Mouse (Mus musculus) limb, embryonic 11.5 days (tissue): ENCODE measurements around the gene Arl8b. TPM values are rescaled to one million over a fixed set of nuclear protein-coding genes. Genes with fewer than 3 reads are reported as not detected.

Experiments
- ATAC-seq: fragments of 200-750 bp; cut with Nextera tagmentation; 2 replicates; pipeline ENCODE4 v1.8.0; 2017; ENCODE audit warnings: low read depth; ENCODE audit not compliant: insufficient number of reproducible peaks, low FRiP score, low TSS enrichment
- DNase-seq: peaks from one replicate; pipeline ENCODE4 v3.0.0-alpha.2; 2015; ENCODE audit warnings: low spot score
- H3K27ac ChIP-seq: fragments of 300-500 bp; sonication (generic); replicated peaks from 2 replicates; pipeline ENCODE4 v1.5.1; 2014; ENCODE audit warnings: low read depth, mild to moderate bottlenecking, low read length
- H3K27me3 ChIP-seq: fragments of 300-500 bp; sonication (generic); 2 replicates; pipeline ENCODE4 v1.6.1; 2014; ENCODE audit warnings: mild to moderate bottlenecking, low read length, mixed read lengths; ENCODE audit not compliant: control insufficient read depth, insufficient read depth
- H3K36me3 ChIP-seq: fragments of 300-500 bp; sonication (generic); 2 replicates; pipeline ENCODE4 v1.6.1; 2014; ENCODE audit warnings: mild to moderate bottlenecking, low read length, moderate library complexity, mixed read lengths; ENCODE audit not compliant: control insufficient read depth, insufficient read depth
- H3K4me1 ChIP-seq: fragments of 300-500 bp; sonication (generic); 2 replicates; pipeline ENCODE4 v1.6.1; 2014; ENCODE audit warnings: low read length, mixed read lengths; ENCODE audit not compliant: control insufficient read depth, insufficient read depth
- H3K4me2 ChIP-seq: fragments of 300-500 bp; sonication (generic); 2 replicates; pipeline ENCODE4 v1.6.1; 2014; ENCODE audit warnings: low read depth, mild to moderate bottlenecking, moderate library complexity; ENCODE audit not compliant: severe bottlenecking
- H3K4me3 ChIP-seq: fragments of 300-500 bp; sonication (generic); 2 replicates; pipeline ENCODE4 v1.5.1; 2014; ENCODE audit warnings: low read depth, low read length
- H3K9ac ChIP-seq: fragments of 300-500 bp; sonication (generic); 2 replicates; pipeline ENCODE4 v1.6.1; 2014; ENCODE audit warnings: mild to moderate bottlenecking, low read length
- H3K9me3 ChIP-seq: fragments of 300-500 bp; sonication (generic); 2 replicates; pipeline ENCODE4 v1.6.1; 2016; ENCODE audit warnings: low read length; ENCODE audit not compliant: control insufficient read depth
- WGBS: fragments of 180-500 bp; shearing (Covaris S2); extraction: QIAGEN DNeasy Blood & Tissue Kit; methylation state at CpG from one replicate; pipeline ENCODE4 v1.1.7; 2014; 5-methylcytosine and 5-hydroxymethylcytosine counted together
- polyA plus RNA-seq: library from polyadenylated mRNA; unstranded; fragments of >200 nt; fragmentation: Nextera tagmentation; extraction: Ambion mirVana; gene quantifications from 2 replicates; pipeline ENCODE4 v1.2.1, GENCODE M21; 2014

Arl8b gene
- polyA plus RNA-seq, 1 experiment from 2014 or later = 73.1 TPM

DNA sequence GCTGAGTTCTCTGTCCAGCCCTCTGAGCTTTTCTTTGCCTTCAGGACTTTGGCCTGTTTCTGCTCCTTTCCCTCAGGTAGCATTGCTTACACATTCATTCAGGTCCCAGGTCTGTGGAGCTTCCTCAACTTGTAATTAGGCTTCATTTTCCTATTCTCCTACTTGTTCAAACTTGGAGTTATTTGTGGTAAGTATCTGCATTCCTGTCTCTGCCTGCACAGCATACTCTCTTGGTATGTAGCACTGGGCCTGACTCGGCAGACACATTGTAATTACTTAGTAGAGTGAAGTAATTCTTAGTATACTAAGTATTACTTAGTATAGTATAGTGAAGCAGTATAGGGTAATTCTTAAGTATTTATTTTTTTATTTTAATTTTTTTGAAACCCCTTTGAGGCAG, 13.0 kb downstream of the Arl8b start:
- no peak overlapping the region for H3K4me2 ChIP-seq
- no peaks in the 10 kb centered on the region for H3K36me3 ChIP-seq
- H3K4me1 ChIP-seq = no peaks in the 10 kb centered on the region
- no peak overlapping the region for H3K4me3 ChIP-seq
- H3K27ac ChIP-seq = no peak overlapping the region
- no peaks in the 10 kb centered on the region for H3K9me3 ChIP-seq
- no peak overlapping the region for H3K9ac ChIP-seq
- ATAC-seq = no peak
- DNase-seq = no peak
- 80% methylated on average over 1 of the region's 1 CpGs for WGBS
- no peaks in the 10 kb centered on the region for H3K27me3 ChIP-seq

DNA sequence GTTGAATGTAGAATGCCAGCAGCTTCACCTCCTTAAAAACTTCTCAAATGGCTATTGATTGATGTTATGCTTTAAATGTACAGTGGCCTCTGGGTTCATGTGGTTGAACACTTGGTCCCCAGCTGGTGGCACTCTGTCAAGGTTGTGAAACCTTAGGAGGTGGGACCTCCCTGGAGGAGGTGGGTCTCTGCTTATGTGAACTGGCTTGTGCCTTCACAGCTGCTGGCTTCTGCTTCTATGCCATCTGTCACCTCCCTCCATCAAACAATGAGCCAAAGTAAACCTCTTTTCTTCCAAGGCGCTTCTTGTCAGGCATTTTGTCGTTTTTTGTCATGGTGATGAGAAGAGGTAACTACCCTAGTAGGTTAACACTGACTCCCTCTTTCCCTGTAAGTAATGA, 13.8 kb downstream of the Arl8b start:
- 47% methylated on average over 2 of the region's 2 CpGs for WGBS
- no peak for ATAC-seq
- Histone ChIP-seq H3K36me3 (no peaks in the 10 kb centered on the region), H3K9ac (no peak overlapping the region), H3K4me3 (no peak overlapping the region), H3K9me3 (no peaks in the 10 kb centered on the region), H3K27ac (no peak overlapping the region), H3K27me3 (no peaks in the 10 kb centered on the region), H3K4me2 (no peak overlapping the region), H3K4me1 (no peaks in the 10 kb centered on the region)
- no peak for DNase-seq

DNA sequence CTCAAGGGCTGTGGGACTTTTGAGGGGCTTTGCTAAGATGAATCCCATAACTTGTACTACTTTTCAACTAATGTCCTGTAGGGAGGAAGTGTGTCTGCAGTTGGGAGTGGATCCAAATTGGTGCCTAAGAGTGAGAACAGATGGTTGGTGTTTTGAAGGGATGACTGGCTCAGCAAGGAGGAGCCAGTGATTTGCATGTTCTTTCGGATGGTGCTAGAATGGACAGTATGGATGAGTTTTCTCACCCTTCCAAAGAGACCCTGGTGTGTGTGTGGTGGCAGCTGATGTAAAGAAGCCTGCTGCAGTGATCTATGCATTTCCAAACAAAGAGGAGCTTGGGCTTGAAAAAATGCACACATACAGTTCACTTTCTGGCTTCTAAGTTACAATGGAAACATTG, 22.3 kb downstream of the Arl8b start:
- no peak for DNase-seq
- H3K4me1 ChIP-seq = no peaks in the 10 kb centered on the region
- no peak for ATAC-seq

DNA sequence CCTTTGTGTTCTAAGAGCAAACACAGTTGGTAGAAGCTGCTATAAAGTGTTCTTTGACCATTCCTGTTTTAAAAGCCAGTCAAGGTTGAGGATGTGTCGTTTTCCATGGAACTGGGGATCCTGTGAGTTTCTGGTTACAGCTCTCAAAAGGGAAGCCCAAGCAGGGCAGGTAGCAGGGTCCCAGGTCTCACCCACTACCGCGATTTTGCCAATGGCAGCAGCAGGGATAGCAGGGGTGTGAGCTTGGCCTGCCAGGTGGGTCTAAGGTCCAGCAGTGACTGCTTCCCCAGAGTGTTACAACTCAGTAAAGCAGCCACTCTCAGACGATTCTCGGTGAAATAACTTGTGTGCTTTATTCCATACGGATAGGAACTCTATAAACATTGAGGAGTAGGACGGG, 23.0 kb downstream of the Arl8b start:
- no peak overlapping the region for H3K4me2 ChIP-seq
- DNase-seq (no peak), ATAC-seq (no peak)
- H3K4me3 ChIP-seq = no peak overlapping the region
- no peak overlapping the region for H3K9ac ChIP-seq
- H3K4me1 ChIP-seq = no peaks in the 10 kb centered on the region
- WGBS = 79% methylated on average over 7 of the region's 7 CpGs
- H3K27me3 ChIP-seq = no peaks in the 10 kb centered on the region
- no peaks in the 10 kb centered on the region for H3K9me3 ChIP-seq
- H3K27ac ChIP-seq = no peak overlapping the region
- H3K36me3 ChIP-seq = no peaks in the 10 kb centered on the region

More for the DNA sequence above, 22.3 kb downstream of the Arl8b start:
- Histone ChIP-seq H3K27me3 (no peaks in the 10 kb centered on the region), H3K27ac (no peak overlapping the region), H3K4me2 (no peak overlapping the region), H3K9ac (no peak overlapping the region), H3K4me3 (no peak overlapping the region), H3K36me3 (no peaks in the 10 kb centered on the region), H3K9me3 (no peaks in the 10 kb centered on the region)
- 30% methylated on average over 1 of the region's 1 CpGs for WGBS

DNA sequence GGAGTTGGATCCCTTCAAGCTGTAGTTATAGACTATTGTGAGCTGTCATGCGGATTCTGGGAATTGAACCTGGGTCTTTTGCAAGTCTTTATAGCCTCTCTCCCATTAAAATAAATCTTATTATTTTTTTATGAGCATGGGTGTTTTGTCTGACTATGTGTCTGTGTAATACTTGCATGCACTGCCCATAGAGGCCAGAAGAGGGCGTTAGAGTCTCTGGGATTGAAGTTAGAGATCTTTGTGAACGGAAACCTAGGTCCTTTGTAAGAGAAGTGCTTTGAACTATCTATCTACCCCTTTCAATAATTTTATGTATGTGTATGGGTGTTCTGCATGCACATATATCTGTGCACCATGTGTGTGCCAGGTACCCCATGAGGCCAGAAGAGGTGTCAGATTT, 24.5 kb downstream of the Arl8b start:
- ATAC-seq (no peak), DNase-seq (no peak)
- H3K27ac ChIP-seq = no peak overlapping the region
- H3K27me3 ChIP-seq = no peaks in the 10 kb centered on the region
- no peaks in the 10 kb centered on the region for H3K36me3 ChIP-seq
- no peak overlapping the region for H3K9ac ChIP-seq
- no peaks in the 10 kb centered on the region for H3K9me3 ChIP-seq
- WGBS = 77% methylated on average over 3 of the region's 3 CpGs
- no peaks in the 10 kb centered on the region for H3K4me1 ChIP-seq
- no peak overlapping the region for H3K4me2 ChIP-seq
- H3K4me3 ChIP-seq = no peak overlapping the region

DNA sequence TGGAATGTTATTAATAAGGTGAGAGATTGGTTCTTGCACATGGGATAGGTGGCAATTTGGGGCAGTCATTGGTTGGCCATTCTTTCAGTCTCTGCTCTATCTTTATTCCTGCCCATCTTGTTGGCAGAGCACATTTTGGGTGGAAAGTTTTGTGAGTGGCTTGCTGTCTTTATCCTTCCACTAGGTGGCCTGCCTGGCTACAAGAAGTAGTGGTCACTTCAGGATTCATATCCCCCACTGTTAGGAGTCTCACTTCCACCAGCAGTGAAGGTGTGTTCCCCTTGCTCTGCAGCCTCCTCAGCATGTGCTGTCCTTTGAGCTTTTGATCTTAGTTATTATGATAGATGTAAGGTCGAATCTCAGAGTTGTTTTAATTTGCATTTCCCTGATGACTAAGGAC, 25.9 kb downstream of the Arl8b start:
- H3K27me3 ChIP-seq = no peaks in the 10 kb centered on the region
- no peak overlapping the region for H3K4me3 ChIP-seq
- no peak for ATAC-seq
- H3K4me1 ChIP-seq = no peaks in the 10 kb centered on the region
- no peak for DNase-seq
- no peak overlapping the region for H3K27ac ChIP-seq
- H3K4me2 ChIP-seq = no peak overlapping the region
- 89% methylated on average over 1 of the region's 1 CpGs for WGBS
- no peaks in the 10 kb centered on the region for H3K36me3 ChIP-seq
- no peaks in the 10 kb centered on the region for H3K9me3 ChIP-seq
- no peak overlapping the region for H3K9ac ChIP-seq

DNA sequence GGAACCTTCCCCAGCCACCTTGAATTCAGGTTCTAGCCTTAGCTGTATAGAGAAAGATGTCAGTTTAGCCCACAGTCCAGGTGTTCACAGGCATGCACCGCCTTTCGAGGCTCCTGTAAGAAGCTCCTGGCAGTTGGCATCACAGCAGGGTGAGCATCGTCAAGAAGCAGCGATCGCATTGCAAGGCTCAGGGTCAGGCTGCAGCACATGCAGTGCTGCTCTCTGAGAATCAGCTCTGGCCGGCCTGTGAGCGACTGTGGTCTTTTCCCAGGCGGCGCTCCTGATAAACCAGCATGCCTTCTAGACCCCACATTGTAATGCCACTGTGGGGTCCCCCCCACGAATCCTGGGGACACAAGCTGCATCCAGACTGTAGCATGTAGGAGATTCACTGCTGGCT, 27.3 kb downstream of the Arl8b start:
- Histone ChIP-seq H3K4me2 (no peak overlapping the region), H3K27me3 (no peaks in the 10 kb centered on the region), H3K4me3 (no peak overlapping the region), H3K27ac (no peak overlapping the region), H3K36me3 (0 out of 2 replicates have a peak, but pooled peaks cover 1% of the 10 kb centered on the region), H3K9me3 (no peaks in the 10 kb centered on the region), H3K4me1 (no peaks in the 10 kb centered on the region), H3K9ac (no peak overlapping the region)
- WGBS = 64% methylated on average over 10 of the region's 10 CpGs
- no peak for ATAC-seq
- no peak for DNase-seq

DNA sequence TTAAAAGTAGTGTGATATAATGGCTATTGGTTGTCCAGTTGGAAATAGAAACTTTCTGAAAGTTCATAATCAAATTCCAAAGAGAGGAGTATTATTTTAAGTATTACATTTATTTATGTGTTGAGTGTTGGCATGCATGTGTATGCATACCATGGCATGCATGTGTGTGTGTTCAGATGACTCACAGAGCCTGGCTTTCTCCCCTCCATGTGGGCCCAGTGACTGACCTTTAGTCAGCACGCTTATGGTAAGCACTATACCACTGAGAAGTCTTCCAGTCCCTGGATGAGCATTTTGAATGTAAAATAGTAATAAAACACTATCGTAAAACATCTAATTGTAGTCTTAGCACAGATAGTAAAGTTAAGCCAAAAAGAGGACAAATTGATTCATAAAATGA, 29.2 kb downstream of the Arl8b start:
- no peak for ATAC-seq
- H3K4me1 ChIP-seq = no peaks in the 10 kb centered on the region
- WGBS = 90% methylated on average over 2 of the region's 2 CpGs
- no peak overlapping the region for H3K27ac ChIP-seq
- 0 out of 2 replicates have a peak, but pooled peaks cover 3% of the 10 kb centered on the region for H3K36me3 ChIP-seq
- H3K4me3 ChIP-seq = no peak overlapping the region
- no peak overlapping the region for H3K4me2 ChIP-seq
- no peaks in the 10 kb centered on the region for H3K9me3 ChIP-seq
- H3K27me3 ChIP-seq = no peaks in the 10 kb centered on the region
- H3K9ac ChIP-seq = no peak overlapping the region
- no peak for DNase-seq

DNA sequence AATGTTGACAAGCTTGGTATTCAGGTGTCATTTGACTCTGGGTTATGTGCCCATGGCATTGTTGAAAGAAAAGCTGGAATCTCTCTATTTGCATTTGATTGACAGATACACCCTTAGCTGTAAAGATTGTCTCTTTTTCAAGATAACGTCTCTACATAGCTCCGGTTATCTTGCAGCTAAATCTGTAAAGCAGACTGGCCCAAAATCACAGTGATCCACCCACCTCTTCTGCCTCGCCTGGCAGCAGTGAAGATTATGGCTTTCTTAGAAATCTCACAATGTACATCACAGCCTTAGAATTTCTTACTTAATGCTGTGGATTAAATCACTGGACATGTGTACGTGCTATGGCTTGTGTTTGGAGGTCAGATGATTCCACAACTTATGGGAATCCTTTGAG, 34.6 kb downstream of the Arl8b start:
- ATAC-seq (no peak), DNase-seq (no peak)
- Histone ChIP-seq H3K9ac (no peak overlapping the region), H3K36me3 (0 out of 2 replicates have a peak, but pooled peaks cover 3% of the 10 kb centered on the region), H3K27me3 (no peaks in the 10 kb centered on the region), H3K27ac (no peak overlapping the region), H3K4me2 (no peak overlapping the region), H3K4me3 (no peak overlapping the region), H3K9me3 (no peaks in the 10 kb centered on the region), H3K4me1 (no peaks in the 10 kb centered on the region)
- WGBS = 88% methylated on average over 4 of the region's 4 CpGs
